Mouse (Mus musculus) cerebellum, adult 2 months (tissue): ENCODE data around the gene Anapc15-ps.

Source experiments
- CTCF ChIP-seq: fragments of 200-500 bp; IDR thresholded peaks from 2 replicates; pipeline ENCODE4 v1.5.1; 2011; ENCODE audit warnings: low read depth, mild to moderate bottlenecking, control low read depth, low read length, moderate library complexity, borderline replicate concordance; ENCODE audit not compliant: insufficient read depth
- POLR2A ChIP-seq: fragments of 200-500 bp; IDR thresholded peaks from 2 replicates; pipeline ENCODE4 v1.6.1; 2011; ENCODE audit warnings: low read length, control low read depth, borderline replicate concordance; ENCODE audit not compliant: insufficient read depth

DNA sequence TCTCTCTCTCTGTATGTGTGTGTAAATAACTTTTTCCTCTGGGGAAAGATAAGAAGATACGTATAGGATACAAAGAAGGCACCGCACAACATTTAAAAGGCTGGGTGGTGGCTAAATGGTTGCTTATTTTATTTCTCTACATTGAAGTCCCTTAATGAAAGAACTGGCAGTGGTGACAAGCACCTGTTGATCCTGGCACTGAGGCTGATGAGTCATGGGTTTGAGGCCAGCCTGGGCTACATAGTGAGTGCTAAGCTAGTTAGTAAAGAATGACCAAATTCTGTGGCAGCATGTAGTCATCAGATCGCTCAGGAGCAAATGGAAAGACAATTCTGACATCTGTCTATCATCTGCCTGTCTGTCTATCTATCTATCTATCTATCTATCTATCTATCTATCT, 10.5 kb upstream of the Anapc15-ps start:
- TF ChIP-seq CTCF (no peak), POLR2A (no peak)
